Mouse (Mus musculus) gastrocnemius, adult 8-10 months (tissue): ENCODE results near the gene Thra. TPM values are rescaled to one million over a fixed set of nuclear protein-coding genes. Genes with fewer than 3 reads are reported as not detected.
A peak's percentile ranks its signal among the peaks of the same experiment; 100 is the strongest.

ENCODE experiments used
- DNase-seq, 2 experiments: peaks; one replicate each; pipeline ENCODE4 v3.0.0; 2022; ENCODE audit warnings: low spot score in 2 of 2
- total RNA-seq, 4 experiments: library from RNA; stranded (reverse); gene quantifications; 2 replicates each; pipeline ENCODE4 v1.2.4; 2022

Thra gene
- total RNA-seq, 4 experiments from 2014 or later, result 67.5 to 81.5 (median 76.2) TPM

- peak; percentile 81 to 82 for DNase-seq
Observed at GRCm38 (mm10) chr11:98795015-98795713, 54.7 kb downstream of the Thra start, which contains the start of gene Msl1. Msl1 (plus strand) TSS chr11:98795516.

- peak; percentile 41 to 47 for DNase-seq
Observed at GRCm38 (mm10) chr11:98795714-98796514, 55.5 kb downstream of the Thra start.

GRCm38 (mm10) chr11:98796515-98797216 is 56.2 kb downstream of the Thra start:
- DNase-seq, result peak in 1 of 2 experiments; percentile 22

- no peak for DNase-seq
Observed at GRCm38 (mm10) chr11:98797306-98797705, 56.9 kb downstream of the Thra start.

- DNase-seq, result no peak
Observed at GRCm38 (mm10) chr11:98797909-98798308, 57.5 kb downstream of the Thra start.

GRCm38 (mm10) chr11:98804605-98805004 is 64.2 kb downstream of the Thra start, which contains the start of gene Casc3:
Casc3 (plus strand) TSS chr11:98804905.
- no peak for DNase-seq

GRCm38 (mm10) chr11:98808417-98808816 is 68.0 kb downstream of the Thra start:
- DNase-seq, result no peak

- peak; percentile 98 for DNase-seq
Observed at GRCm38 (mm10) chr11:98809457-98810290, 69.2 kb downstream of the Thra start.

- no peak for DNase-seq
Observed at GRCm38 (mm10) chr11:98810686-98811085, 70.2 kb downstream of the Thra start.

GRCm38 (mm10) chr11:98816706-98817239 is 76.3 kb downstream of the Thra start:
- no peak for DNase-seq

Other genes with a start within 250 kb of the Thra start
- gene Ikzf3, start 194.6 kb upstream of the Thra start, total RNA-seq, result not detected
- gene Zpbp2, start 189.5 kb upstream of the Thra start, total RNA-seq, result not detected
- 10 to 100 TPM; 26.7 to 31.9 (median 28.4) TPM for gene Ormdl3, start 153.3 kb upstream of the Thra start, total RNA-seq
- not detected for gene Lrrc3c, start 142.3 kb upstream of the Thra start, total RNA-seq
- gene Gm12355, start 115.0 kb upstream of the Thra start, total RNA-seq, result 1 to 10 TPM; 5.1 to 6.1 (median 5.4) TPM
- gene Gsdma3, start 114.3 kb upstream of the Thra start, total RNA-seq, result 10 to 100 TPM in 1 of 4 experiments, 1 to 10 TPM in 3; 5.5 to 18.2 (median 8.3) TPM
- under 1 TPM in 3 of 4 experiments, not detected in 1; 0.24 to 0.51 (median 0.25) TPM for gene Gsdma2, start 93.9 kb upstream of the Thra start, total RNA-seq
- 1 to 10 TPM in 1 of 4 experiments, under 1 TPM in 3; 0.24 to 1.4 (median 0.85) TPM for gene Gsdma, start 76.3 kb upstream of the Thra start, total RNA-seq
- 100 to 1,000 TPM; 104 to 107 (median 104) TPM for gene Psmd3, start 58.1 kb upstream of the Thra start, total RNA-seq
- gene Csf3, start 39.4 kb upstream of the Thra start, total RNA-seq, result not detected
- gene Med24, start 11.2 kb upstream of the Thra start, total RNA-seq, result 10 to 100 TPM; 42.2 to 48.4 (median 47.9) TPM
- 100 to 1,000 TPM in 2 of 4 experiments, 10 to 100 TPM in 2; 83.4 to 175 (median 99.4) TPM for gene Nr1d1, start 34.7 kb downstream of the Thra start, total RNA-seq
- 10 to 100 TPM; 53.9 to 57.7 (median 55.8) TPM for gene Msl1, start 54.9 kb downstream of the Thra start, total RNA-seq
- gene Casc3, start 64.3 kb downstream of the Thra start, total RNA-seq, result 10 to 100 TPM; 14.1 to 18.4 (median 15.2) TPM
- gene Rapgefl1, start 96.1 kb downstream of the Thra start, total RNA-seq, result under 1 TPM in 2 of 4 experiments, not detected in 2; 0.08 to 0.29 TPM
- 1 to 10 TPM; 5.0 to 9.1 (median 7.7) TPM for gene Wipf2, start 123.0 kb downstream of the Thra start, total RNA-seq
- gene Cdc6, start 167.2 kb downstream of the Thra start, total RNA-seq, result under 1 TPM in 2 of 4 experiments, not detected in 2; 0.07 to 0.13 TPM
- 10 to 100 TPM in 2 of 4 experiments, 1 to 10 TPM in 2; 8.3 to 11.7 (median 9.5) TPM for gene Rara, start 187.2 kb downstream of the Thra start, total RNA-seq
- not detected for gene Gjd3, start 242.4 kb downstream of the Thra start, total RNA-seq